Mouse (Mus musculus): ENCODE measurements around the gene Emilin3. TPM values are rescaled to one million over a fixed set of nuclear protein-coding genes. Genes with fewer than 3 reads are reported as not detected.

Gene Emilin3
- polyA plus RNA-seq, 1 experiment from 2014 or later = 2.9 TPM

DNA sequence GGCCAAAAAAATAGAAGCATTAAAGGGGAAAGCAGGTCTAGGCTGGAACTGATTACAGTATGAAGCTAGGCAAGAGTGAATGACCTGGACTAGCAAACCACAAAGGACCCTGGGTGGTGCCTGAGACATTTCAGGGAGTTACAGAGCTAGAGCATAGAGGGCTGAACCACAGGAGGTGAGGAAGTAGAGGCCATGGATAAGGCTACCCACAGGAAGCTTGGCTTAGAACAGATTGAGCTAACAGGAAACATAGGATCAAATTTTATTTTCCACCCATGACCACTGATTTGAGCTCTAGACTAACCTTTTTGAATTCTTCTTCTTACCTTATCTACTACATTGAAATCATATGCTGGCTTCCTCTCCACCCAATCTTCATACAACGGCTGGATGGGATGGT lies 51.8 kb downstream of the Emilin3 start:
- no peaks in the 10 kb centered on the region for H3K27me3 ChIP-seq
- no peak overlapping the region for H3K4me2 ChIP-seq
- no peak overlapping the region for H3K4me3 ChIP-seq (replicated peaks)
- H3K9ac ChIP-seq = no peak overlapping the region
- no peaks in the 10 kb centered on the region for H3K36me3 ChIP-seq (replicated peaks)
- 88% methylated on average over 1 of the region's 1 CpGs for WGBS
- no peak overlapping the region for H3K27ac ChIP-seq
- H3K9me3 ChIP-seq = no peaks in the 10 kb centered on the region
- ATAC-seq (ENCODE audit: low FRiP score) = no peak
- no peaks in the 10 kb centered on the region for H3K4me1 ChIP-seq

Other genes with a start within 250 kb of the Emilin3 start
- 91.1 and 100 TPM in 2 replicates for gene Plcg1, start 181.0 kb downstream of the Emilin3 start, polyA plus RNA-seq (2016; fragmentation: Nextera tagmentation; extraction: Ambion mirVana)
- 16.0 and 16.5 TPM in 2 replicates for gene Zhx3, start 39.3 kb downstream of the Emilin3 start, polyA plus RNA-seq (2016; fragmentation: Nextera tagmentation; extraction: Ambion mirVana)
- 0.27 and 0.28 TPM in 2 replicates for gene Lpin3, start 31.7 kb downstream of the Emilin3 start, polyA plus RNA-seq (2016; fragmentation: Nextera tagmentation; extraction: Ambion mirVana)
- 45.8 and 50.3 TPM in 2 replicates for gene Chd6, start 196.7 kb upstream of the Emilin3 start, polyA plus RNA-seq (2016; fragmentation: Nextera tagmentation; extraction: Ambion mirVana)